Mouse (Mus musculus): Measurements from ENCODE around the gene Lmod2. TPM values are rescaled to one million over a fixed set of nuclear protein-coding genes. Genes with fewer than 3 reads are reported as not detected.

Lmod2 gene
- polyA plus RNA-seq, 1 experiment from 2014 or later, result 0.23 TPM

- ATAC-seq (ENCODE audit: insufficient read depth, low FRiP score, low TSS enrichment) (no peak), DNase-seq (ENCODE audit: low spot score) (no peak)
- Histone ChIP-seq H3K9me3 (ENCODE audit: control insufficient read depth, low read length) (no peaks in the 10 kb centered on the region), H3K27ac (ENCODE audit: low read depth, low read length) (no peak overlapping the region), H3K4me3 (ENCODE audit: low read depth, low read length) (no peak overlapping the region), H3K36me3 (ENCODE audit: control insufficient read depth, insufficient read depth, low read length) (no peaks in the 10 kb centered on the region), H3K4me1 (ENCODE audit: control insufficient read depth, insufficient read depth, low read length) (no peaks in the 10 kb centered on the region), H3K4me2 (ENCODE audit: low read depth) (no peak overlapping the region), H3K27me3 (ENCODE audit: control insufficient read depth, insufficient read depth, low read length) (no peaks in the 10 kb centered on the region), H3K9ac (ENCODE audit: low read length) (no peak overlapping the region)
- 76% methylated on average over 11 of the region's 11 CpGs for WGBS
Observed at GRCm38 (mm10) chr6:24570278-24570677, 27.3 kb upstream of the Lmod2 start.

GRCm38 (mm10) chr6:24571126-24571525, 26.4 kb upstream of the Lmod2 start:
- no peak for ATAC-seq (ENCODE audit: insufficient read depth, low FRiP score, low TSS enrichment)
- Histone ChIP-seq H3K36me3 (ENCODE audit: control insufficient read depth, insufficient read depth, low read length) (no peaks in the 10 kb centered on the region), H3K4me2 (ENCODE audit: low read depth) (no peak overlapping the region), H3K9me3 (ENCODE audit: control insufficient read depth, low read length) (no peaks in the 10 kb centered on the region), H3K4me3 (ENCODE audit: low read depth, low read length) (no peak overlapping the region), H3K27me3 (ENCODE audit: control insufficient read depth, insufficient read depth, low read length) (no peaks in the 10 kb centered on the region), H3K9ac (ENCODE audit: low read length) (no peak overlapping the region), H3K4me1 (ENCODE audit: control insufficient read depth, insufficient read depth, low read length) (no peaks in the 10 kb centered on the region), H3K27ac (ENCODE audit: low read depth, low read length) (no peak overlapping the region)
- 82% methylated on average over 6 of the region's 6 CpGs for WGBS
- no peak for DNase-seq (ENCODE audit: low spot score)

GRCm38 (mm10) chr6:24572431-24572830, 25.1 kb upstream of the Lmod2 start:
- no peak overlapping the region for H3K27ac ChIP-seq (ENCODE audit: low read depth, low read length)
- ATAC-seq (ENCODE audit: insufficient read depth, low FRiP score, low TSS enrichment) (no peak), DNase-seq (ENCODE audit: low spot score) (no peak)
- no peaks in the 10 kb centered on the region for H3K4me1 ChIP-seq (ENCODE audit: control insufficient read depth, insufficient read depth, low read length)
- no peaks in the 10 kb centered on the region for H3K36me3 ChIP-seq (ENCODE audit: control insufficient read depth, insufficient read depth, low read length)
- no peaks in the 10 kb centered on the region for H3K27me3 ChIP-seq (ENCODE audit: control insufficient read depth, insufficient read depth, low read length)
- no peak overlapping the region for H3K9ac ChIP-seq (ENCODE audit: low read length)
- H3K4me3 ChIP-seq (ENCODE audit: low read depth, low read length), result no peak overlapping the region
- H3K9me3 ChIP-seq (ENCODE audit: control insufficient read depth, low read length), result no peaks in the 10 kb centered on the region
- no peak overlapping the region for H3K4me2 ChIP-seq (ENCODE audit: low read depth)
- WGBS, result 91% methylated on average over 14 of the region's 14 CpGs

- Histone ChIP-seq H3K9me3 (ENCODE audit: control insufficient read depth, low read length) (no peaks in the 10 kb centered on the region), H3K4me1 (ENCODE audit: control insufficient read depth, insufficient read depth, low read length) (no peaks in the 10 kb centered on the region), H3K9ac (ENCODE audit: low read length) (no peak overlapping the region), H3K4me3 (ENCODE audit: low read depth, low read length) (no peak overlapping the region), H3K27ac (ENCODE audit: low read depth, low read length) (no peak overlapping the region), H3K27me3 (ENCODE audit: control insufficient read depth, insufficient read depth, low read length) (no peaks in the 10 kb centered on the region), H3K36me3 (ENCODE audit: control insufficient read depth, insufficient read depth, low read length) (no peaks in the 10 kb centered on the region), H3K4me2 (ENCODE audit: low read depth) (no peak overlapping the region)
- no peak for DNase-seq (ENCODE audit: low spot score)
- no peak for ATAC-seq (ENCODE audit: insufficient read depth, low FRiP score, low TSS enrichment)
Observed at GRCm38 (mm10) chr6:24573319-24573718, 24.2 kb upstream of the Lmod2 start.

GRCm38 (mm10) chr6:24583456-24583855, 14.1 kb upstream of the Lmod2 start:
- H3K27ac ChIP-seq (ENCODE audit: low read depth, low read length), result no peak overlapping the region
- no peaks in the 10 kb centered on the region for H3K27me3 ChIP-seq (ENCODE audit: control insufficient read depth, insufficient read depth, low read length)
- H3K9me3 ChIP-seq (ENCODE audit: control insufficient read depth, low read length), result no peaks in the 10 kb centered on the region
- DNase-seq (ENCODE audit: low spot score), result no peak
- 82% methylated on average over 3 of the region's 3 CpGs for WGBS
- ATAC-seq (ENCODE audit: insufficient read depth, low FRiP score, low TSS enrichment), result no peak
- H3K4me2 ChIP-seq (ENCODE audit: low read depth), result no peak overlapping the region
- H3K36me3 ChIP-seq (ENCODE audit: control insufficient read depth, insufficient read depth, low read length), result no peaks in the 10 kb centered on the region
- H3K9ac ChIP-seq (ENCODE audit: low read length), result no peak overlapping the region
- no peak overlapping the region for H3K4me3 ChIP-seq (ENCODE audit: low read depth, low read length)
- H3K4me1 ChIP-seq (ENCODE audit: control insufficient read depth, insufficient read depth, low read length), result no peaks in the 10 kb centered on the region

GRCm38 (mm10) chr6:24585431-24586310, 11.9 kb upstream of the Lmod2 start:
- ATAC-seq (ENCODE audit: insufficient read depth, low FRiP score, low TSS enrichment), result no peak
- no peaks in the 10 kb centered on the region for H3K4me1 ChIP-seq (ENCODE audit: control insufficient read depth, insufficient read depth, low read length)
- 67% methylated on average over 9 of the region's 10 CpGs for WGBS

GRCm38 (mm10) chr6:24586885-24587284, 10.7 kb upstream of the Lmod2 start:
- Histone ChIP-seq H3K4me1 (ENCODE audit: control insufficient read depth, insufficient read depth, low read length) (no peaks in the 10 kb centered on the region), H3K27me3 (ENCODE audit: control insufficient read depth, insufficient read depth, low read length) (no peaks in the 10 kb centered on the region), H3K9ac (ENCODE audit: low read length) (no peak overlapping the region), H3K36me3 (ENCODE audit: control insufficient read depth, insufficient read depth, low read length) (no peaks in the 10 kb centered on the region), H3K4me3 (ENCODE audit: low read depth, low read length) (no peak overlapping the region), H3K4me2 (ENCODE audit: low read depth) (no peak overlapping the region), H3K27ac (ENCODE audit: low read depth, low read length) (no peak overlapping the region), H3K9me3 (ENCODE audit: control insufficient read depth, low read length) (no peaks in the 10 kb centered on the region)
- WGBS, result 38% methylated on average over 3 of the region's 3 CpGs
- no peak for ATAC-seq (ENCODE audit: insufficient read depth, low FRiP score, low TSS enrichment)
- no peak for DNase-seq (ENCODE audit: low spot score)

More at GRCm38 (mm10) chr6:24585431-24586310, 11.9 kb upstream of the Lmod2 start:
- Histone ChIP-seq H3K4me2 (ENCODE audit: low read depth) (no peak overlapping the region), H3K9me3 (ENCODE audit: control insufficient read depth, low read length) (no peaks in the 10 kb centered on the region), H3K27me3 (ENCODE audit: control insufficient read depth, insufficient read depth, low read length) (no peaks in the 10 kb centered on the region), H3K4me3 (ENCODE audit: low read depth, low read length) (no peak overlapping the region), H3K27ac (ENCODE audit: low read depth, low read length) (no peak overlapping the region), H3K36me3 (ENCODE audit: control insufficient read depth, insufficient read depth, low read length) (no peaks in the 10 kb centered on the region), H3K9ac (ENCODE audit: low read length) (no peak overlapping the region)
- DNase-seq (ENCODE audit: low spot score), result no peak

- 90% methylated on average over 5 of the region's 5 CpGs for WGBS
- ATAC-seq (ENCODE audit: insufficient read depth, low FRiP score, low TSS enrichment), result no peak
- Histone ChIP-seq H3K4me2 (ENCODE audit: low read depth) (no peak overlapping the region), H3K27me3 (ENCODE audit: control insufficient read depth, insufficient read depth, low read length) (no peaks in the 10 kb centered on the region), H3K4me3 (ENCODE audit: low read depth, low read length) (no peak overlapping the region), H3K9me3 (ENCODE audit: control insufficient read depth, low read length) (no peaks in the 10 kb centered on the region), H3K9ac (ENCODE audit: low read length) (no peak overlapping the region), H3K4me1 (ENCODE audit: control insufficient read depth, insufficient read depth, low read length) (no peaks in the 10 kb centered on the region), H3K27ac (ENCODE audit: low read depth, low read length) (no peak overlapping the region), H3K36me3 (ENCODE audit: control insufficient read depth, insufficient read depth, low read length) (no peaks in the 10 kb centered on the region)
- no peak for DNase-seq (ENCODE audit: low spot score)
Observed at GRCm38 (mm10) chr6:24590282-24590681, 7.3 kb upstream of the Lmod2 start.

- H3K4me2 ChIP-seq (ENCODE audit: low read depth), result no peak overlapping the region
- no peak overlapping the region for H3K9ac ChIP-seq (ENCODE audit: low read length)
- DNase-seq (ENCODE audit: low spot score) (no peak), ATAC-seq (ENCODE audit: insufficient read depth, low FRiP score, low TSS enrichment) (no peak)
- WGBS, result 55% methylated on average over 10 of the region's 10 CpGs
- no peaks in the 10 kb centered on the region for H3K27me3 ChIP-seq (ENCODE audit: control insufficient read depth, insufficient read depth, low read length)
- H3K9me3 ChIP-seq (ENCODE audit: control insufficient read depth, low read length), result no peaks in the 10 kb centered on the region
- H3K4me3 ChIP-seq (ENCODE audit: low read depth, low read length), result no peak overlapping the region
- no peaks in the 10 kb centered on the region for H3K36me3 ChIP-seq (ENCODE audit: control insufficient read depth, insufficient read depth, low read length)
- no peak overlapping the region for H3K27ac ChIP-seq (ENCODE audit: low read depth, low read length)
- no peaks in the 10 kb centered on the region for H3K4me1 ChIP-seq (ENCODE audit: control insufficient read depth, insufficient read depth, low read length)
Observed at GRCm38 (mm10) chr6:24591525-24592218, 5.9 kb upstream of the Lmod2 start.

All from neural tube, embryonic 11.5 days (tissue).